Mouse (Mus musculus) kidney, postnatal 25 days (tissue): ENCODE data around the gene Gsta2.
A peak's percentile ranks its signal among the peaks of the same experiment; 100 is the strongest.
"Not testable (repeated sequence)": the region's sequence is repeated elsewhere in the genome, so short reads cannot be mapped to it uniquely, and the experiment has no call there.

ENCODE experiments used
- DNase-seq, 2 experiments: peaks; one replicate each; pipeline ENCODE4 v3.0.0; 2021; ENCODE audit warnings: mixed read lengths in 2 of 2

The Gsta2 gene

GRCm38 (mm10) chr9:78355611-78356010, at the start of gene Gsta2:
TSS of gene Gsta2 (minus strand) at chr9:78355788.
- no peak for DNase-seq

- no peak for DNase-seq
Measured at GRCm38 (mm10) chr9:78401596-78401995, 46.0 kb upstream of the Gsta2 start.

DNA sequence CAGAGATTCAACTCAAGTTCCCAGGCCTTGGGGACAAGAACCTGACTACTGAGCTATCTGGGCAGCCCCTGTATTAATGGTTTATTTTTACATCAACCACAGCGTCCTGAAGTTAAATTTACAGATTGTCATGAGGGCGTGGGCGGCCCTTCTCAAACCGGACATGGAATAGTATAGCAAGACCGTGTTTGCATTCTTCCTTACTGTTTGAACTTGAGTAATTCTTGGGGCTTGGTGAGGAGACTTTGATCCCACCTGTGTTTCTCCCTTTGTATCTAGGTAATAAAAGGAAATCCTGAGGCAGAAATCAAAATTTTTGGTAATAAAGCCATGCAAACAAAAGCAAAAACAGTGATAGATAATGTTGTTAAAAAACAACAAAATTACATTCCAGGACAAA, 45.0 kb upstream of the Gsta2 start:
- DNase-seq, result no peak

DNA sequence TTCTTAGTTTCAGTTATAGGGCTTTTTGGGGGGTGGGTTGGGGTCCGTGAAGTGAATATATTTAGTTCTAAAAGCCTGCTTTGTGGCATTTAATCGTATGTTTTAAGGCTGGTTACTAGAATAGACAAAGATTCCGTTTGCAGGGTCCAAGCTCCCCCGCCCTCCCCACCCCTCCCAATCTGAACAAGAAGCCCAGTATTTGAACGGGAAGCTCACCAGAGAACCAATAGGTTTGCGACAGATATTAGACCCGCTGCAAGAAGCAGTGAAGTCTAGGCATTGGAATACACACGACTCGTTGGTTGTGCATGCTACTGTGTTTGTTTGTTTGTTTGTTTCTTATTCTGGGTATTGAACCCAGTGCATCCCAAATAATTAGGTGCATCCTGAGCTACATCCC, 40.9 kb upstream of the Gsta2 start:
- no peak for DNase-seq

- DNase-seq, result peak; percentile 16 to 67
Measured at GRCm38 (mm10) chr9:78395630-78396351, 40.2 kb upstream of the Gsta2 start, which contains the start of gene Ddx43. TSS of gene Ddx43 (plus strand) at chr9:78395777.

GRCm38 (mm10) chr9:78395244-78395629, 39.6 kb upstream of the Gsta2 start:
- no peak for DNase-seq

GRCm38 (mm10) chr9:78394602-78395001, 39.0 kb upstream of the Gsta2 start:
- no peak for DNase-seq

DNA sequence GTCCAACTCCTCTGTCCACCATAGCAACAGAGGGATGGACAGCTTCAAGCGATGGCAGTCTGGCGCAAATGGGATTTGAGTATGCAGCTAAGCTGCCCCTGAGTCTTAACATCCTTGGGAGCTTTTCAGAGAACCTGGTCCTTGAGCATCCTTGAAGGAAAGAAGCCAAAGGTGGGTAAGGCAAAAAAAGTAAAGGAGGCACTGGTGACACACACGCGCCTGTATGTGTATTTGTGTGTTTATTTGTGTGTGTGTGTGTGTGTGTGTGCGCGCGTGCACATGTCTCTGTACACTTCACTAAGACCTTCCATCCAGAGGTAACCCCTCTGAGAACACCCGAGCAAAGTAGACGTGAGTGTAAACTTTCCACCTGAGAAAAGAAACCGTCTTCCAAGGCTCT, 38.2 kb upstream of the Gsta2 start:
- no peak for DNase-seq

GRCm38 (mm10) chr9:78389981-78390380, 34.4 kb upstream of the Gsta2 start:
- DNase-seq, result no peak

DNA sequence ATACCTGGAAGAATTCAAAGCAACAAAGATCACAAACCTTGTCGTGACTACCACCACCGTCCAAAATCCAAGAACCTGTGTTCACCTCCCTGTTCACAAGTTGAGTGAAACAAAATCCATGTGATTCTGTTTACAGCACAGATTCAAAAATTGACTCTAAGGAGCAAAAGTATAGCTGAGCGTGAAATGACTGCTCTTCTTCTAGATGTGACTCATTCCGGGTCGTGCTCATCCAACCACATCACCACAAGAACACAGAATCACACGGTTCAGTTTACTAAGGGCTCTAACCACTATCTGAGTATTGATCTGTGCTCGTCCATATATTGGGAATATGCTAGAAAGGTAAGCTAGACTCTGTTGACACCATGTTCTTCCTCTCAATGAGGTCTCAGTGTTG, 31.4 kb upstream of the Gsta2 start:
- no peak for DNase-seq

GRCm38 (mm10) chr9:78385893-78386292, 30.3 kb upstream of the Gsta2 start:
- peak in 1 of 2 experiments; percentile 33 for DNase-seq

GRCm38 (mm10) chr9:78378113-78378785, 22.7 kb upstream of the Gsta2 start, which contains the start of gene Ooep:
TSS of gene Ooep (minus strand) at chr9:78378725.
- DNase-seq, result peak in 1 of 2 experiments; percentile 5

GRCm38 (mm10) chr9:78377546-78377945, 22.0 kb upstream of the Gsta2 start:
- no peak for DNase-seq

GRCm38 (mm10) chr9:78375486-78375885, 19.9 kb upstream of the Gsta2 start:
- no peak for DNase-seq

GRCm38 (mm10) chr9:78374885-78375389, 19.3 kb upstream of the Gsta2 start:
- DNase-seq, result no peak

GRCm38 (mm10) chr9:78374397-78374796, 18.8 kb upstream of the Gsta2 start:
- no peak for DNase-seq

DNA sequence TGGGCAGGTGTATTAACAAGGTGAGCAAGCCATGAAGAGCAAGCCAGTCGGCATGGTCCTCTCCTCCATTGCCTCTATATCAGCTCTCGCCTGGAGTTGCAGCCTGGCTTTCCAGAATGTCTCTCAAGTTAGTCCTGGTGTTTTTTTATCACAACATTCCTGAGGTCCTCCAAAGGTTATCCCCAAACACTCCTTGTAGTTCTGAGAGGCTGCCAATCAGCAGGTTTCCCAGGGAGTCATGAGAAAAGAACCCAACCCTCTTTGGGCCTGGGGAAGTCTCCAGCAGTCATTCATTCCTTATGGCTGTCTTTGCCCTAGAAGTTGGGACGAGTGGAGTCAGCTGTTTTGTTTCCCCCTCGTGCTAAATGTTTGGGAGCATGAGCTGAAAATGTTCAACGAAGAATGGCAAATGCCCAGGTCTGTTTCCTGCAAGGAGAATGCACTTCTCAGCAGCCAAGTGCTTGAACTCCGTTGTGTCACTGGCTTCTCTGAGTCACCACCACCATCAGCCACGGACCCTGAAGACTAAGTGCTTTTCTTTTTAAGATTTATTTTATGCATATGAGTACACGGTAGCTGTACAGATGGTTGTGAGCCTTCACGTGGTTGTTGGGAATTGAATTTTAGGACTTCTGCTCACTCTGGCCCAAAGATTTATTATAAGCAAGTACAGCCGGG, 17.4 kb upstream of the Gsta2 start:
- no peak for DNase-seq

DNA sequence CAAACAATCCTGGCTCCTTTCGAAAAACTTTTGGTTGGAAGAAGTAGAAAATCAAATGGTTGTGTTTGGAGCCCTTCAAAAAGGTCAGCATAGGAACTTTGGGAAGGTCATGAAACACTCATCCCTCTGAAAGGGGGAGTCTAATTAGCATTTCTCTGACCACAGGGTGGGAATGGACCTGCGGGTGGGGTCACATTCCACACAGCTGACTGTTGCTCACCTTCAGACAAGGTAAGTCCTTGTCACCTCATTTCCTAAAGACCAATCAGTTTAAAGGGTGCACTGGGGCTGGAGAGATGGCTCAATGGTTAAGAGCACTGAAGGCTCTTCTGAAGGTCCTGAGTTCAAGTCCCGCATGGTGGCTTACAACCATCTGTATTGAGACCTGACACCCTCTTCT, 15.9 kb upstream of the Gsta2 start:
- DNase-seq, result no peak

DNA sequence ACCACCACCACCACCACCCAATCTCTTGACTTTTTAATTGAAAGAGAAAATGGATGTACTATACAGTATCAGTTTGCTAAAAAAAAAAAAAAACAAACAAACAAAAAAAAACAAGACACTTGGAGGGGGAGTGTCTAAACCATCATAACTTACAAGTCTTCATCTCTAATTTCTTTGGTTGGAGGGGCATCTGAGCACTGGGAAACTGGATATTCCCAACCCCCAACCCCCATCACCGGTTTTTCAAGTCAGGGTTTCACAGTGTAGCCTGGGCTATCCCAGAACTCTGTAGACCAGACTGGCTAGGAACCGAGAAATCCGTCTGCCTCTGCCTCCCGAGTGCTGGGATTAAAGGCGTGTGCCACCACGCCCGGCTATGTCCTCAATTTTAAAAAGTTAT, 14.2 kb upstream of the Gsta2 start:
- no peak for DNase-seq

DNA sequence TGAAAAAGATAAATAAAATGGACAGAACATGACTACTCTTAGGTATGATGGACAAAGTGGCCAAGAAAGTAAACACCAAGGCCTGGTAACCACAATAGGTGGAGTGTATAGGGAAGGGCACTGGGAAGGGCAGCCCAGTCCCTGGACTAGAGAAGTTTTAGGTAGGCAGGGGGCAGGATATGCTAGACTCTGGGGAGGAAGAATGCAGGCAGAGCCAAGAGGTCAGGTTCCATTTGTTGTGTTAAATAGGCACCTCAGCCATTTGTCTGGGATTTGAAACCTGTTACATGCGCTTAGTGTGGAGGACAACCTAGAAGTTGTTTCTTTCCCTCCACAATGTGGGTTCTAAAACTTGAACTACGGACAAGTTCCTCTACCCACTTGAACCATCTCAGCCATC, 13.8 kb upstream of the Gsta2 start:
- no peak for DNase-seq

DNA sequence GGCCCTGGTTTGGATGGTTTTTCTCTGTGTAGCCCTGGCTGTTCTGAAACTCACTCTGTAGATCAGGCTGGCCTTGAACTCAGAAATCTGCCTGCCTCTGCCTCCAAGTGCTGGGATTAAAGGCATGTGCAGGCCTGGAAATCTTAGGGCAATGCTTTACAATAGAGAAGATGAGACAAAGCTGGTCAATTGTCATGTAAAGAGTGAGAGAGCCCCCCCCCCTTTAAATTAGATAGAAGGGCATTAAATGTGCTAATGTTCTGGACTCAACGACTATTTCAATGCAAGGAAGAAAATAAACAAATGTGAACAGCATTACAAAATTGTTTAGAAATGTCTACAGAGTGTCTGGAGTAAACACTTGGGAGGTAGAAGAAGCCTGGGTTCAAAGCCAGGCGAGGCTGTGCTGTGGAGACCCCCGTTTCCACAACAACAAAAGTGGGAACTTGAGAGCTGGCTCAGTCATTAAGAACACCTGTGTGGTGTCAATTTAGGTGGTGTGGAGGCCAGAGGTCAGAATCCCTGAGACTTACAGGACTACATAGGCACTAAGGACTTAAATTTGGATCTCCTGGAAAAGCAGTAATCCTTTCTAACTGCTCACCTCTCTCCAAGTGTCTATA, 13.2 kb upstream of the Gsta2 start:
- no peak for DNase-seq

DNA sequence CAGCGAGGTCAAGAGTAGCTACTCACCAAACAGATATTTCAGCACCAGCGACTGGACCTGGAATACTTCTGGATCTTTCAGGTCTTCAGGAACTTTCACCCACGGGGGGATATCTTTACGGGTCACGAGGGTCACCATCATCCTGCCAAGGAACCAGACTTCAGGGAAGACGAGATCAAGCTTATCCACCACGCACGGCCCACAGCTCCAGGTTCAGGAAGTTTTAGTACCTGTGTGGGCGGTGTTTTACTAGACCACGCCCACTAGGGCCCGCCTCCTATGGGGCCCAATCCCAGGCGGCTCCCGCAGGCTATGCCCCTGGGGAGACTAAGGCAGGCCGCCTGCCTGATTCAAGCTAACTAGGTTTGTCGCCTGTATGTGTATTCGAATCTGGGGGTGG, 12.4 kb upstream of the Gsta2 start, which contains the start of gene Dppa5a:
Dppa5a (minus strand) TSS at position 219 of the 400 bp plus-strand sequence.
- not testable (repeated sequence) for DNase-seq
